Mouse (Mus musculus) embryonic facial prominence, embryonic 12.5 days (tissue): ENCODE measurements around the gene Gm15217. TPM values are rescaled to one million over a fixed set of nuclear protein-coding genes. Genes with fewer than 3 reads are reported as not detected.

Experiments used
- polyA plus RNA-seq: library from polyadenylated mRNA; unstranded; fragments of >200 nt; fragmentation: Nextera tagmentation; extraction: Ambion mirVana; gene quantifications from 2 replicates; pipeline ENCODE4 v1.2.1, GENCODE M21; 2016

The Gm15217 gene
- polyA plus RNA-seq, 1 experiment from 2014 or later, result 0.23 TPM

Other genes with a start within 250 kb of the Gm15217 start
- 41.5 and 45.7 TPM in 2 replicates for gene Bmp4, start 11.3 kb downstream of the Gm15217 start, polyA plus RNA-seq